Mouse (Mus musculus): ENCODE results near the gene Ppm1h. TPM values are rescaled to one million over a fixed set of nuclear protein-coding genes. Genes with fewer than 3 reads are reported as not detected.

The Ppm1h gene
- total RNA-seq, 2 experiments from 2014 or later: 3.8 to 4.0 TPM

GRCm38 (mm10) chr10:122765521-122765920 is 87.0 kb downstream of the Ppm1h start:
- no peak for DNase-seq (ENCODE audit: low spot score in 2 of 2)

GRCm38 (mm10) chr10:122765992-122766391 is 87.4 kb downstream of the Ppm1h start:
- DNase-seq (ENCODE audit: low spot score in 2 of 2): no peak

GRCm38 (mm10) chr10:122768204-122768892 is 89.8 kb downstream of the Ppm1h start:
- no peak for DNase-seq (ENCODE audit: low spot score in 2 of 2)

DNA sequence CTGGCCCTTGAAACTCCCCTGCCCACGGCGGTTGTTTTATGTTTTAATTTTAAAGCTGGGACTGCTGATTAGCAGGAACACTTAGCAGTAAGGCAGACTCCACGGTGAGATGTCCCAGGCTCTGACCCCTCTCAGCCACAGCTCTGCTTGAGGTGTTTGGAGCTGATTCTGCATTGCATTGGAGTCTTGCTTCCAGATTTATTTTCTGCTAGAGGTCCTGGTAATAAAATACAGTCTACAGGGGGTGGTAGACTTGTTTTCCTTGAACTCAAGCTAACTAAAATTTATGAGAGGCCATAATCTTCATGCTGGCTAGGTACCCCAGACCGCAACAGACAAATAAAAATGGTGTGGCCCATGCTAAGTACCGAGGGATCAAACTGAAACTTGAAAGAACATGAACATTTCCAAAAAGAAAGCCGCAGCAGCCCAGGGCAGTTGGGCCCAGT is 90.4 kb downstream of the Ppm1h start:
- DNase-seq (ENCODE audit: low spot score in 2 of 2): no peak

DNA sequence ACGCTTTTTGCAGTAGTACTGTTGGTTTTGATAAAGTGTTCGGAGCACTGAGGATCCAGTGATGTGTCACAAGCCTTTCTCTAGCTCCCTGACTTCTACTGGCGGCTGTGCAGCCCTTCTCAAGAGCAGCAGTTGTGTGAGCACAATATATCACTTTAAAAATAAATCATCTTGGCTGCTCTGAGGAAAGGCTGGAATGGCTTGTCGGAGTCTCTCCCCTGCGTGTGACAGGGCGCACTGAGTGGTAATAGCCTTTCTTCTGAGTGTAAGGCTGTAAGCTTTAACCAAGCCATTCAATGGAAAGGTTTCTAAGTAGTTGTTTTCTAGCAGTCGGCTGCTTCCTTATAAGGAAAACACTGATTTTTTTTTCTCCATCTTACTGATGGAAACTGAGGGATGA is 91.8 kb downstream of the Ppm1h start:
- no peak for DNase-seq (ENCODE audit: low spot score in 2 of 2)

DNA sequence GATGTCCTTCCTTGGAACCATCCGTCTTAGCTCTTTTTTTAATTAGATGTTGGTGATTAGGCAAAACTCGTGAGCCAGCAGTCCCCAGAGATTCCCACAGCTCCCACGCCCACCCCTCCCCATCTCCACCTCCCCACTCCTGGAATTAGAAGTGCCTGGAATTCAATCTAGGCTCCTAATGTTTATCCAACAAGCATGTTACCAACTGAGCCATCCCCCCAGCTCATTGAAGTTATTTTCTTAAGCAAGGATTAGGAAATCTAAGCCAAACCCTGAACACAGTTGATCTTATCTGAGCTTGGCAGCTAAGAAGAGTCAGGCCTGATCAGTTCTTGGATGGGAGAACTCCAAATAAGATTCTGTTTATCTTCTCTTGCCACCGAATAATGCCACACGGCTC is 92.4 kb downstream of the Ppm1h start:
- no peak for DNase-seq (ENCODE audit: low spot score in 2 of 2)

GRCm38 (mm10) chr10:122774169-122774568 is 95.6 kb downstream of the Ppm1h start:
- no peak for DNase-seq (ENCODE audit: low spot score in 2 of 2)

GRCm38 (mm10) chr10:122777436-122777835 is 98.9 kb downstream of the Ppm1h start:
- no peak for DNase-seq (ENCODE audit: low spot score in 2 of 2)

GRCm38 (mm10) chr10:122777939-122778655 is 99.5 kb downstream of the Ppm1h start:
- no peak for DNase-seq (ENCODE audit: low spot score in 2 of 2)

GRCm38 (mm10) chr10:122779351-122779750 is 100.8 kb downstream of the Ppm1h start:
- DNase-seq (ENCODE audit: low spot score in 2 of 2): no peak

DNA sequence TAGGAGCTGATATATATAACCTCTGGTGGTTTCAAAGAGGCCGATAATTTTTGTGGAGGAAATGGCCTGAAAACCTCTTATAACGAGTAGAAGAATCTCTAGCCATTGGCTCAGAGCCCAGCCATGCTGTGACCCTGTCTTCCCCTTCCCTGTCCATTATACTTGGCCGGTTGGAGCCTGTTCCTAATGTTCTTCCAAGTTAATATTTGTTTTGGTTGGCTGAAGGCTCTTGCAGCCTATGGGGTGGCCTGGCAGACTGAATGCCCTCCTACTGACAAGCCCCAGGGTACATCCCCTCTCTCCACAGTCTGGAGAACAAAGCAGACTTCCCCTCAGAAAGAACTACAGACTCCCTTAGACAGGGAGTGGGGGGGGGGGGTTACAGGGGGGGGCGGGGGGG is 104.2 kb downstream of the Ppm1h start:
- DNase-seq (ENCODE audit: low spot score in 2 of 2): peak in 1 of 2 experiments; percentile 36

DNA sequence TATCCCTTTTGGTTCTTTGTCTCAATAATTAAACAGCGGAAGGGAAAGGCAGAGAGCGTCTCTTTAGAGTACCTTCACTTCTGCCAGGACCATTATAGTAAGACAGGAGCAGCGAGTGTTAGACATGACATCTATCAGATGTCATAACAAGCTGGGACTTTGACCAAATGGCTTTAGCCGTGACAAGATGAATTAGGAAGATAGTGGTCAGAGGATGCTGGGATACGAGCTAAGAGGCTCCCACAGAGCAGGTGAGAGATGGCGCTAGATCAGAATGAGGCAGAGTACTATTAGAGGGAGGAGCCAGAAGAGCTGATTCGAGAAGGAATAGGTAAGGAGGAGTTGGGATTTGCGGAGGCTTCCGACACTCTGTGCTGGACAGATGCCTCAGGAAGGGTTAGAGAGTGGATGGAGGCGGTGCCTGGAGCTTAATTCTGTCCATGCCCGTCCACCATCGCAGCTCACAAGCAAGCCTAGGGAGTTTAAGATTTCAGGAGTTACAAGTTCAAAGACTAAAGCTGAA is 111.1 kb downstream of the Ppm1h start:
- no peak for DNase-seq (ENCODE audit: low spot score in 2 of 2)

DNA sequence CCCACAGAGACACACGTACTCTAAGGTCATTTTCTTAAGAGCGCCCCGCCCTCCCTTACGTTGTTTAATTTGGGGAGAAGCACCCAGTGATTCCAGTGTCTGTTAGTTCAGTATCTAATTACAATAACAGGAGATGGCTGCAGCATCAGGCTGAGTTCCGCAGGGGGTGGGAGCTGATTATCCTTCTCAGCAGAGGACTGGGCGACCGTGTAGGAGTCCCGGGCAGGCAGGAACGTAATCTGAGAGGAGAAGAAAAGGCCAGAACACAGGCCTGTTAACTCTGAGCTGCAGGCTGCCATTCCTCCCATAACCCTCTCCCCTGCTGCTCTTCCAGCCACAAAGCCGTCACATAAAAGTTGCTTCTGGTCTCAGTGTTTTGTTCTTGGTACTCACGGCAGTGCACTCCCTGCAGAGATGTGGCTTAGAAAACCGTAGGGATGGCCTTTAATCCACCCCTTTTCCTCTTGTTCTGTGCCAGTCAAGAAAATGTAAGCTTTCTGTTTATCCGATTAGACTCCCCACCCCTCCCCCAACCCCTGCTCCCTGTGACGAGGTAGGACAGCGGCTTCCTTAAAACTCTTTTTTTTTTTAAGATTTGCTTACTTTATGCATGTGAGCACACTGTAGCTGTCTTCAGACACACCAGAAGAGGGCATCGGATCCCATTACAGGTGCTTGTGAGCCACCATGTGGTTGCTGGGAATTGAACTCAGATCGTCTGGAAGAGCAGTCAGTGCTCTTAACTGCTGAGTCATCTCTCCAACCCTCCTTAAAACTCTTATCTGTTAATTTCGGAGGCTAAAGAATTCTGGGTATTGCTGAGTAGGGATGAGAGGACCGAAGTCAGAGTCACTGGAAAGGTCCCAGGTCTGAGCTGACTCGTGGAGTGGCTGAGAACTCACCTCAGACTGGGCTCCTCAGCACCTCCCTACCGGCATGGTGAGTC is 113.7 kb downstream of the Ppm1h start:
- DNase-seq (ENCODE audit: low spot score in 2 of 2): peak in 1 of 2 experiments; percentile 32

GRCm38 (mm10) chr10:122793193-122793592 is 114.6 kb downstream of the Ppm1h start:
- DNase-seq (ENCODE audit: low spot score in 2 of 2): no peak

DNA sequence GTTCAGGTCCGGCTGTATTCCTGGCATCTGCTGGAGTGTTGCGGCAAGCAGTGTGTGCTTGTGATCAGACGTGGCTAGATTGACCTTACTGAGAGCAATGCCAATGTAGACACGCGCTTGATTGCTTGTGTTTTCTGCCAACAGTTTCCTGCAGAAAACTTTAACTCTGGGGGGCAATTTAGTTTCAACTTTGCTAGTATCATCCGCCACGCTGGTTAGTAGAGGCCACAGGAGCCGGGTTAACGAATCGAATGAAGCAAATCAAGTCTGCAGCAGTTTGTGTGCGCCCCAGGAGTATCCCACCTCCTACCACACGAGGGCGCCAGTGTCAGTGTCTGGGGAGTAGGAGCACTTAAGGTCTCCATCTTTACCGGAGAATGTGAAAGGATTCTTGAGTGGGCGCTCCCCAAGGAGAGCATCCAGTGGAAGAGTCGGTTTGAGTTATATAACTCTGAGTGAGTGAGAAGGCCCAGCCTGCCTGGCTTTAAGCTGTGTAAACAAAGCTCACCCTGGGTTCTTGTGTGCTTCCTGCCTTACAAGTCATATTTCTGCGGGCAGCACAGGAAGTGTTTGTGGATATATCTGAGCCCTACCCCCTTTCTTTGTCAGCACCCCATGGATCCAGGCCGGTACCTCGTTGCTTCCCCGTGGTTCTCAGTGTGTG is 115.8 kb downstream of the Ppm1h start:
- DNase-seq (ENCODE audit: low spot score in 2 of 2): peak; percentile 38 to 68

GRCm38 (mm10) chr10:122797955-122798354 is 119.4 kb downstream of the Ppm1h start:
- DNase-seq (ENCODE audit: low spot score in 2 of 2): no peak

GRCm38 (mm10) chr10:122800003-122800731 is 121.6 kb downstream of the Ppm1h start:
- DNase-seq (ENCODE audit: low spot score in 2 of 2): no peak

DNA sequence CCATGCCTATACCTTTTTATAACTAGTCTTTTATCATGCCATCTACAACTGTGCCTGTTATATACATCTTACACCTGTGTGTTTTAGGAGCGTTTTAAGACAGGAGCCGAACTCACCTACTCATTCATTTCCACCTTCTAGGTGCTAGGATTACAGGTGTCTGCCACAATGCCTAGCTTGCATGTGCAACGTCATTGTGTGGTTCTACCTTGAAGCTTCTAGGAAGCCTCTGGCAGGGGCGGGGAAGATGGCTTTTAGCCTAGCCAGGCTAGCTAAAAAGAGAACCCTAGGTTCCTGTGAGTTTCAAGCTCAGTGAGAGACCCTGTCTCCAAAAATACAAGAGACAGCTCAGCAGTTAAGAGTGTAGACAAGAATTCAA is 122.2 kb downstream of the Ppm1h start:
- no peak for DNase-seq (ENCODE audit: low spot score in 2 of 2)

- no peak for DNase-seq (ENCODE audit: low spot score in 2 of 2)
Measured at GRCm38 (mm10) chr10:122802218-122802617, 123.7 kb downstream of the Ppm1h start.

GRCm38 (mm10) chr10:122802901-122803300 is 124.3 kb downstream of the Ppm1h start:
- DNase-seq (ENCODE audit: low spot score in 2 of 2): no peak

Measured in gastrocnemius, postnatal 4 days (tissue).